Mouse (Mus musculus) megakaryocyte-erythroid progenitor cell, adult 5 weeks (primary cell): ENCODE measurements around the gene Rab3gap2. TPM values are rescaled to one million over a fixed set of nuclear protein-coding genes. Genes with fewer than 3 reads are reported as not detected.

Experiments
- polyA plus RNA-seq: library from polyadenylated mRNA; stranded (reverse); fragments of >175 nt; gene quantifications from 2 replicates; pipeline ENCODE4 v1.2.3, GENCODE M21; 2012

The Rab3gap2 gene
- polyA plus RNA-seq = 20.5 and 23.6 TPM in 2 replicates

GRCm38 (mm10) chr1:185203909-185204661 is at the start of gene Rab3gap2:
Gene Rab3gap2, plus strand, starts transcription at chr1:185204117.

GRCm38 (mm10) chr1:185328721-185329610 is 125.0 kb downstream of the Rab3gap2 start, which contains the start of gene Iars2:
Gene Iars2, minus strand, starts transcription at chr1:185329396.

GRCm38 (mm10) chr1:185331983-185332430 is 128.1 kb downstream of the Rab3gap2 start, which contains the start of gene Bpnt1:
Gene Bpnt1, plus strand, starts transcription at chr1:185332149.

Other genes with a start within 250 kb of the Rab3gap2 start
- gene Mark1, start 204.5 kb upstream of the Rab3gap2 start, polyA plus RNA-seq = 0.03 TPM in 1 of 2 replicates, not detected in the other
- gene Iars2, start 125.3 kb downstream of the Rab3gap2 start, polyA plus RNA-seq = 7.0 and 9.3 TPM in 2 replicates
- gene Bpnt1, start 128.0 kb downstream of the Rab3gap2 start, polyA plus RNA-seq = 8.8 and 11.2 TPM in 2 replicates
- gene Eprs, start 158.9 kb downstream of the Rab3gap2 start, polyA plus RNA-seq = 9.7 and 12.2 TPM in 2 replicates